Mouse (Mus musculus): ENCODE results near the gene Mpig6b. TPM values are rescaled to one million over a fixed set of nuclear protein-coding genes. Genes with fewer than 3 reads are reported as not detected.

Mpig6b gene
- polyA plus RNA-seq, 1 experiment: 0.26 TPM

DNA sequence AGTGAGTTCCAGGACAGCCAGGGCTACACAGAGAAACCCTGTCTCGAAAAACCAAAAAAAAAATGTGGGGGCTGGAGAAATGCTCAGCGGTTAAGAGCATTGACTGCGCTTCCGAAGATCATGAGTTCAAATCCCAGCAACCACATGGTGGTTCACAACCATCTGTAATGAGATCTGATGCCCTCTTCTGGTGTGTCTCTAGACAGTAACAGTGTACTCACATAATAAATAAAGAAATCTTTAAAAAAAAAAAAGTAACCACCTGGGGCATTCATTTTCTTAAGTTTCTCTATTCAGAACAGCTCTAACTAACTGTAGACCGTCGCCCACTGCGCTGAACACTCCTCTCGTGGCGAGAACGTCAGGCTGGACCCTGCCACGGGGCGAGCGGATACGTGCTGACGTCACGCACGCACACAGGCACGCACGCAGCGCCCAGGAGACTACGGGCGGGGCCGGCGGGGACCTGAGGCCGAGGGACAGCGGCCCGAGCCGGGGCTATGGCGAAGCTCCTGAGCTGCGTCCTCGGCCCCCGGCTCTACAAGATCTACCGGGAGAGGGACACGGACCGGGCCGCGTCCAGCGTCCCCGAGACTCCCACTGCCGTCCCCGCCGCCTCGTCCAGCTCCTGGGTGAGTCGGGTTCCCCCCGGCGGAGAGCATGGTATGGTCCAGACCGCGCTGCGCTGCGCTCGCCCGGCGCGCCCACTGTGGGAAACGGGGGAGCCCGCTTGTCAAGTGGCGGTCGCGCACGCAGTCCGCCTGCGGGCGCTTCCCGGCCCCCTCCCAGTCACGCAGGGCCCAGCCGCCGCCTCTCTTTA lies 23.1 kb upstream of the Mpig6b start, which contains the start of gene Abhd16a:
Gene Abhd16a, plus strand, starts transcription at position 439 of the 820 bp plus-strand sequence.
- no peak for DNase-seq (ENCODE audit: low read depth, low spot score)
- 3% methylated on average over 67 of the region's 67 CpGs for WGBS

DNA sequence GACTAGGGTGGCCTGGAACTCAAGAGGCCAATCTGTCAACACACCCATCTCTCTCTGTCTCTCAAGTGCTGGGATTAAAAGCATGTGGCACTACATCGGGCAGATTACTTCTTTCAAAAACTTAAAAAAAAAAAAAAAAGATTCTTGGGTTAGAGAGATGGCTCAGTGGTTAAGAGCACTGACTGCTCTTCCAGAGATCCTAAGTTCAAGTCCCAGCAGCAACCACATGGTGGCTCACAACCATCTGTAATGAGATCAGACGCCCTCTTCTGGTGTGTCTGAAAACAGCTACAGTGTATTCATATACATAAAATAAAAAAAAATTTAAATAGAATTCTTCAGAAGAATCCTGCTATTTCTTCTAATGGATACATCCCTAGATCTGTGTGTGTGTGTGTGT lies 22.2 kb upstream of the Mpig6b start:
- no peak for DNase-seq (ENCODE audit: low read depth, low spot score)
- WGBS: 40% methylated on average over 2 of the region's 2 CpGs

DNA sequence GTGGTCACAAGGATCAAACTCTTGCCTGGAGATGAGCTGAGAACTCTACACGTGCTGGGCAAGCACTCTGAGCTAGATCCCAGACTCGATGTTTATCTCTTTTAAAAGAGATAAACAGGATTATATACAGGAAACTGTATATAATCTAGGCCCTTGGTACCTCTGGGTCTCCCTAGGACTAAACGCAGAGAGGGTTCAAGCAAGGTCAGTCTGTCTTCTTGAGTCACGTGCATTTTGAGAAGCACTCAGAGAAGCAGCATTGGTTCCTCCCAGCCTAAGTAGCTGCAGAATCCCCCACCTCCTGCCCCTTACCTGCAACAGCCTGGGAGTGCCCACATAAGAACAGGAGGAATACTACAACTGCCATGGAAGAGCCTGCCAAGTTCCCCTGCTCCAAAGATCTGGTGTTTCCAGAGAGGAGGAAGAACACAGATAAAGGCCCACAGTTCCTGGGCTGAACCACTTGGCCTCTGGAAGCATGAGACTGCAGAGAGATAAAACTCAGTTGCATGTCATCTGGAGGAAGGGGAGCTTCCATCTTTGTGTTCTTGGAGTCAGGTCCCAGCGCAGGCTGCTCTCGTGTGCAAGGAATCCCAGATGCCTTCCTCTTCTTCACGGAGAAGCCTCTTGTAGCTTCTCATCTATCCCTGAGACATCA lies 19.4 kb upstream of the Mpig6b start, which contains the start of gene Ly6g6f:
Gene Ly6g6f, minus strand, starts transcription at position 403 of the 658 bp plus-strand sequence.
- 64% methylated on average over 7 of the region's 7 CpGs for WGBS
- no peak for DNase-seq (ENCODE audit: low read depth, low spot score)

DNA sequence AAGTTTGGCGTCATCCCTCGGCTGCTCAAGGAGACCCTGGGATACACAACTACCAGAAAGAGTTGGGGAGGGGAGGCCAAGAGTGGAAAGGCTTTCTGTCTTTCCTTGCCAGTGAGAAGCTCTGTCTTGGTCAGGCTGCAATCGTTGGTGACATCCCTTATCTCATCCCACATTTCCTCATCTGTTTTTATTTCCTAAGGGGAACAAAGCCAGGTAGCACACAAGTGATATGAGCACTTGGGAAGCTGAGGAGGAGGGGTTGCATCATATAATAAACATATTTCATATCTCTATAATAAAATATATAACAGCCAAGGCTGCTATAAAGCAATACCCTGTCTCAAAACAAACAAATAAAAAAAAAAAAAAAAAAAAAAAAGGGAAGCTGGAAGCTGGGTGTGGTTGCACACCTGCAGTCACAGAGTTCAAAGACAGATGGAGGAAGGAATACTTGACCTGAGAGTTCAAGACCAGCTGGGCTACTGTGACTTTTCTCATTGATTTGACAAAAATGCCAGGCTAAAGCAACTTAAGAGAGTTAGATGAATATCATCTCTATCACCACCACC lies 18.0 kb upstream of the Mpig6b start:
- 26% methylated on average over 3 of the region's 3 CpGs for WGBS
- DNase-seq (ENCODE audit: low read depth, low spot score): no peak

DNA sequence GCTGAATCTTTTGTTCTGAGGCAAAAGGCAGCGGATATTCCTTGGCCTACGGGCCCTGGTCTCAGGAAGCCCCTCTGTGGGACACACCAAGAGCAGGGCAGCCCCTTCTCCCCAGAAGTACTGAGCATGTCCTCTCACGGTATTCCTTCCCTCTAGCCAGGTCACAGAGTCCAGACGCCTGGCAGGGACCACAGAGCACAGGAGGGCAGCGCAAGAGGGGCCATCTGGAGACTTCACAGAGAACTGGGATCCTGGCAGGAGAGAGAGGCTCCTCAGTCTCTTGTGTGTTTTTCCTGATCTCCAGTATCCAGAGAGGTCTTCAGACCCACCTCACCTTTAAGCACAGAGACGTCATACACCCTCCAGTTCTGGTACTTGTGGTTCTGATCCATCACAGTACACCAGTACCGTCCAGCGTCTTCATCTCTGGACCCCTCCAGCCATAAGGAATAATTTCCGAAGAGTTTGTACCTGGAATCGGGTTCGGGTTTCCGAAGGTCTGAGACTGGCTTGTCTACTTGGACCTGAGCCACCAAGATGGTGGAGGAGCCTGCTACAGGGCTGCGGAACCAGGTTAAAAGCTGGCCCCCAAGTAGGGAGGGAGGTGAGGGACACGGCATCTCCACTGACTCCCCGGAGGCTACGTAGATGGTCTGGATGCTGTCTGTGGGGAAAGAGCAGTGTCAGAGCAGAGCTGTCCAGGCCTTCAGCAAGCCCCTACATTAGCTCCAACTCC lies 17.0 kb upstream of the Mpig6b start:
- DNase-seq (ENCODE audit: low read depth, low spot score): no peak
- 92% methylated on average over 16 of the region's 16 CpGs for WGBS

DNA sequence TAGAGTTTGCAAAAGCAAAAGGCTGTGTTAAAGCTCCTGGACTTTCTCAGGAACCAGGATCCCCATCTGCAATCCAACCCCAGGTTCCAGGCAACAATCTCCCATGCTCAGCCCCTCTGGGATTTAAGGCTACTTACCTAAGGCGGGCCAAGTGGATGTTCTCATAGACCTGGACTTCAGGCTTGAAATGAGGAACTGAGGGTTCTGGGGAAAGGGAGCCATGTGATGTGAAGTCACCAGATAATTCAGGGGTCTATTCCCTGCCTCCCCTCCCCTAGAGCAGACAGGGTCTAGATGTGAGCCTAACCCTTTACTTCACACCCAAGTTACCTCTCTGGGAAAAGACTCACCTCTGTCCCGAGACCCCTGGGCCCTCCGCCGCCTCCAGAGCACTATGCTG lies 14.7 kb upstream of the Mpig6b start:
- WGBS: 90% methylated on average over 4 of the region's 4 CpGs
- no peak for DNase-seq (ENCODE audit: low read depth, low spot score)

DNA sequence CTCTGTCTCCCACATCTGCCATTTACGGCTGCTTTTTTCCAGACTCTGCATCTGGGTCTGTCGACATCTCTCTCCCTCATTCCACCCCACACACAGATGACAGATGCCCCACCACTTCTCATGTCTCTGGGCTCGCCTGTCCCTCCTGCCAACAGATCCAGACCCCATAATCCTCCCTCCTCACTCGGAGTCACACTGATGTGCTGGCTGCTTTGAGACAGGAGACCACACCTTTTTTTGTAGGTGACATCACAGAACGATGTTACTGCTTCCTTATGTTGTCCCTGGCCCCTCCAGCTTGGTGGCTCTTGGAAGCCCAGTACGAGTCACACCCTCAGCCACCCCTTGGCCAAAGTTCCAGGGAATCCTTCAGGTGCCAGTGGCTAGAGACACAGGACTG lies 14.3 kb upstream of the Mpig6b start:
- WGBS: 20% methylated on average over 6 of the region's 6 CpGs
- no peak for DNase-seq (ENCODE audit: low read depth, low spot score)

DNA sequence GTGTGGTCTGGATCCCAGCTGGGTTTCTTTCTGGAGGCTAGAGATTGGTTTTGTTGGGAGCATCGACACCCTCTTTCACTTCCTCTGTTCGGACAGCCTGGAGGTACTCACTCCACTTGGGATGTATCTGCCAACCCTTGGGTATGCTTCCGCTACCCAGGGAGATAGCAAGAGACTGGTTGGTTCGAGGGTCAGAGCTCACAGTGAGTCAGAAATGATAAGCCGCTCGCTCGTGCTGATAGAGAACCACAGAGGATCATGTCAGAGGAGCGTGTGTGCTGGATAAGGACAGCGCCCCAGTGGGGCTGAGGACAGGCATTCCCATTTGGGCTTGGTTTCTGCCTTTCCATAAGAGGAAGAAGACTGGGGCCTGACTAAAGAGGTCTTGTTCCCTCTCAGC lies 13.8 kb upstream of the Mpig6b start:
- no peak for DNase-seq (ENCODE audit: low read depth, low spot score)
- WGBS: 18% methylated on average over 9 of the region's 9 CpGs

DNA sequence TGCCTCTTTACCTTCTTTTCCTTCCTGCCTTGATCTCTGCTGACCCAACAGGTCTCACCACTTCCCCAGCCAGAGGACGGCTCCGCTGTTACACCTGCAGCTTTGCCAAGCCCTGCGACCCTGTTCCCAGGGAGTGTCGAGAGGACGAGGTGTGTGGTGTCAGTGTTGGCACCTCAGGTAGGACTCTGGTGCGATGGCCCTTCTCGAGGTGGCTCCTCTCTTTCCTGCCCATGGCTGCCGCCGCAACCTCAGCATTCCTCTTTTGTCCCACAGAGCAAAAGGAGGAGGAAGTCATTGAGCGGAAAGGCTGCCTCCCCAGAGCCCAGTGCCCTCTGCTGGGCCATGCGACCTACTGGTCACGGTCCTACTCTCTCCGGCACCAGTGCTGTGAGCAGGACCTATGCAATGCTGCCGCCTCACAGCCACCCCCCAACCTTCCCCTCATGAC lies 11.8 kb upstream of the Mpig6b start, which contains the start of gene Ly6g6d:
Gene Ly6g6d, minus strand, starts transcription at position 280 of the 448 bp plus-strand sequence.
- 3% methylated on average over 14 of the region's 14 CpGs for WGBS
- no peak for DNase-seq (ENCODE audit: low read depth, low spot score)

DNA sequence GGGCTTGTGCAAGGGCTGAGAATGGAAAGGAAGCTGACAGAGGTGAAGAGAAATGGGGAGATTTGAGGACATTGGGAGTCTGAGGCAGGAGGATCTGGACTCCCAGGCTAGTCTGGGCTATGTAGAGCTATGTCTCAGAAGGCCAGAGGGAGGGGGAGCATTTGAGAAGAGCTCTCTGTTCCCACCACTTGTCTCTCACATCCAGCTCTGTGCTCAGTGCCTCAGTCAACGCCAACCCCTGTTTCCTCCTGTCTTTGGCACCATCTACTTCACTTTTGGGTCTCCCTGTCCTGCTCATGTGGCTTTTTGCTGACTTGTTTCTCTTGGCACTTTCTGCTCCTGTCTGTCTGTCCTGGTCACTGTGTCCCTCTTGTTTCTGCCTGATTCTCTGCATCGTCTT lies 11.3 kb upstream of the Mpig6b start:
- 9% methylated on average over 2 of the region's 2 CpGs for WGBS
- no peak for DNase-seq (ENCODE audit: low read depth, low spot score)

DNA sequence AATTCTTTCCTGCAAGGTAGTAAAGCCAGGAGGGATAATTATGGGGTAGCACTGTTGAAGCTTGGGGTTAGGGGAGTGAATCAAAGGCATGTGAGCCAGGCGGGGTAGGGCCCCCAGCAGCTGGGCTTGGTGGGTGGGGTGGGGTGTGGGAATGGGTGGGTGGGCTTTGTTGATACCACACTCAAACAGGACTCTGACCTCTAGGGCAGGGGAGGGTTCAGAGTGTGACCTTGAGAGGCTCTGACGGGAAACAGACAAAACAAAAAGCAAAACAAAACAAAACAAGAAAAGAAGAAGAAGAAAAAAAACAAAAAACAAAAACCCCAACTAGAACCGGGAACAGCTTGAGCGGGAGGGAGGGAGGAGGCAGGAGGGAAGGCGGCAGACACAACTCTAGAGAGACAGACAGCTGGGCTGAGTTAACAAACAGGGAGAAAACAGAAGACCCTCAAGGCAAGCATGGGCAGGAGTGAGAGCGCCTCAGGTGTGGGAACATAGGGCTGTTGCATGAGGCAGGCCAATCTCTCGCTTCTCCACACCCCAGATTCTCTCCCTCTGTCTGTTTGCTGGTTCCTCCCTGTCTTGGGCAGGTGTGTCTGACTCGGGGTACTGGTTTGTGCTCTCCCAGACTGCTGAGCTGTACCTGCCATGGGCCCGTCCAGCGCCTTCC lies 10.7 kb upstream of the Mpig6b start, which contains the start of gene Ly6g6e:
Gene Ly6g6e, plus strand, starts transcription at position 396 of the 670 bp plus-strand sequence.
- no peak for DNase-seq (ENCODE audit: low read depth, low spot score)
- 23% methylated on average over 10 of the region's 10 CpGs for WGBS

DNA sequence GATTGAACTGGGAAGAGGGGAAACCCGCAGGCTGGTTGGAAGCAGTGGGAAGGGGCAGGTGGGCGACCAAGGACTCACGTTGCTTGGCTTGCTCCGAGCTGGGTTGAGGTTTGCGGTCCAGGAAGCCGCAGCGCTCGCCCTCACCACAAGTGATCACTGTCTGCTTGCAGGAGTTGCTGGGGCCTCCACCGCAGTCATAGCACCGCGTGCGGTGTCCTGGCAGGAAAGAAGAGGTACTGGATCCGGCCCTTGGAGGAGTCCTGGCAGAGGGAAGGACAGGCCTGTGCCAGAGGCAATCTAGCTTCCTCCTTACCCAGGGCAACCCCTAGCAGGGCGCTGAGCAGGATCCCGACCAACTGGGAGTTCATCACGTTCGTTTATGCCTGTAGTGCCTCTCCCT lies 8.1 kb upstream of the Mpig6b start:
- WGBS: 43% methylated on average over 17 of the region's 17 CpGs
- DNase-seq (ENCODE audit: low read depth, low spot score): no peak

DNA sequence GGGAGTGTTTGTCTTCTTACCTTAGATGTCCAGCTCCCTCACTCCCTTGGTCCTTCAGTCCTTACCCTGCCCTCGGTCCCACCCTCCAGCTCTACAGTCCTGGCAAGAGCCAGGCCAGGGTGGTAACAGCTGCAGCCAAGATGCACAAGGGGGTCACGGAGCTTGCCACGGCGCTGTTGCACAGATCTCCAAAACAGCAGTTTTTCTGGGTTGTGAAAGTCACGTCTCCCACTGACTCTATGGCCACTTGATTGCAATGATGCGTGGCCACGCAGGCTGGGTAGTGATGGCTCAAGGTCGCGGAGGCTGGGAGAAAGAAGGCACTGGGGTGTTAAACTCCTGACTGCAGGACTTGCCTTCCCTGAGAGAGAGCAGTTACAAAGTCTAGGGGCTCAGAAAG lies 5.5 kb upstream of the Mpig6b start:
- DNase-seq (ENCODE audit: low read depth, low spot score): no peak
- WGBS: 69% methylated on average over 9 of the region's 9 CpGs

DNA sequence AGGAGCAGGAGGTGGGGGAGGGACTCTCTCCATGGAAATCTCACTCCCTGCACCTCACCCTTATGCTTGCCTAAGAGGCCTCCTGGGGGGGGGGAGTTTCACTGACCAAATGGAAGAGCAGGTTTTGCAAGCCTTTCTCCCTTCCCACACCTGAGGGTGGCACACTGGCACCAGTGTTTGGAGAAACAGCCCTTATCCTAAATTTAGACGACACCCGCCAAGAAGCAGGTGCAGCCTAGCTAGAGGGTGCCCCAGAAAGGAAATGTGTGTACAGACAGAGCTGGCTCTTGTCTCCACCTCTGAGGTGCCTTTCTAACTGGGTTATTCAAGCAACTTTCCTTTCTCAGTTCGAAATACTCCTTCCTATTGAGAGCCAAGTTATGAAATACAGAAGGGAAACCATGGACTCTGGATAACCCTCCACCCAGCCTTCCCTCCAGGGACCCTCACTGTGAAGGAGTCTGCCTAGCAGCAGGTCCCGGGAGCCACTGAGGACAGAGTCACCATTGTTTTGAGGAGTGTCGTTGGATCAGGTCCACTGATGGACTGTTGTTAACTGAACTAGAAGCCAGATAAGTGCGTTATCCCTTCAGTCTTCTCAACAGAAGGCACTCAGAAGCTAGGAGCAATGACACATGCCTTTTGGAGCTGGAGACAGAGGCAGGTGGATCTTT lies 4.7 kb upstream of the Mpig6b start:
- WGBS: 16% methylated on average over 6 of the region's 6 CpGs
- no peak for DNase-seq (ENCODE audit: low read depth, low spot score)

DNA sequence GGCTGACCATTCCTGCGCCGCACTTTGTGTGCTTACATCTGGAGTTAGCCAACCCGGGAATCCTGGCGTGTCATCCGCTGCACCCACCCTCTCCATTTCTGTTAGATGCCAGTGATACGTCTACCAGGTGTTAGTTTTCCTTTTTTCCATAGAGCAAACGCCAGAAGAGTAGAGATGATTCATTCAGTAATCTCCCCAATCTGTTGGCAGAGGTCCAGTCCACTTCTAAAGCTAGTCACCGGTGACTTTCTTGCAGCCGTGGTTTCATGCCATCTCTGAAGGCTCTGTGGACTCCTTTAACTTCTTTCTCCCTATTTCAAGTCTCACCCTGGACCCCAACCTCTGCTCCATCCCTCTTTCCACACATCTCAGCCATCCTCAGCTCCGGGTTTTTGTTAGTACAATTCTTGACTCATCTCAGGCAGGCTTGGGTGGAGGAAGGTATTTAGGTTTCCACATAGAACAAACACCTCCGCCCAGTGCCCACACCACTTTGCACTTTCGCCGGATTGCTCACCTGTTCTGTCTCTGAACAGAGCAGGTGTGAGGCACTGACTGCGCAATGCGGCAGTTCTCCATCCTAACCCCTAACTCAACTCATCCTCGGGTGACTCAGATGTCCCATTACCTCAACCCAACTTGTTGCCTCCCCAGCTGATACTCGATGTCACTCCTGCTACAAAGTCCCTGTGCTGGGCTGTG lies 2.4 kb upstream of the Mpig6b start:
- DNase-seq (ENCODE audit: low read depth, low spot score): no peak
- 30% methylated on average over 17 of the region's 17 CpGs for WGBS

DNA sequence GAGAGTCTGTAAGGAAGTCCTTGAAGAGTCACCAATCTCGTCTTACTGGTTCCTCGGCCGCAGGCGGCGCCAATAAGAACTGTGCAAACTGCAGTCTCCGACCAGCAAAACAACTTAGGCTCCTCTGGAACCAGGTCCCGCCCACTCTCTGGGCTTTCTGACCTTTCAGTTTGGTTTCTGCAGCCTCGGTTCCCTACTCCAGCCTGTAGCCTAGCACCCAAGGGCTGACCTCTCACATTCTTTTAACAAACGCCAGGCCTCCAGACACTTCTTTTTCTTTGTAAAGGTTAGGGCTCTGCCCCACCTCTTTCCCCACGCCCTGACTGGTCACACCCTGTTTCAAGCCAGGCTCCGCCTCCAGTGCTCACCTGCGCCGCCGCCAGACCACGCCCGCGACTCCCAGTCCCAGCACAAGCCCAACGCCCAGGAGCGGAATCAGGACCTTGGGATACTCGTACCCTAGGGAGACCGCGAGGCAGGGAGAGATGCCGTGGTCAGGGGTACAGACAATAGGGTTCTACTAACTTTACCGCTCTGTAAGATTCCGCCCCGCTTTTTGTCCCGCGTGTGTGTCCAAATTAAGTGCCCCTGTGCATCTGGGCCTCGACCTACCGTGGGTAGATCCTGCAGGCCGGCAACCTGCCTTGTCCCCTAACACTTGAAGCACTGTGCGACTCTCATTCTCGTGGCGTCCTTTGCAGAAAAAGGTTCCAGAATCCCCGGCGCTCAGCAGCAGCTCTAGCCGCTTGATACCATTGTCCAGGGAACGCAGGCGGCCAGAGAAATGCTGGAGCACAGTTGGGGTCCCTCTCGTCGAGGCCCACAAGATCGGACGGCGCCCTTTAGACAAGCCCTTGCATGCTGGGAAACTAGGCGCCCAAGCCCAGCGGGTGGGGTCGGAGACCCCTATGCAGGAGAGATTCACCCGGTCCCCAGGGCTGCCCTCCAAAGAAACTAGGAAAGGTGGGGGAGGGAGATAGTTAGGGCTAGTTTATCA lies 735 bp downstream of the Mpig6b start, which contains the start of gene Ly6g6c:
Gene Ly6g6c, plus strand, starts transcription at position 438 of the 997 bp plus-strand sequence.
- no peak for DNase-seq (ENCODE audit: low read depth, low spot score)
- WGBS: 12% methylated on average over 48 of the region's 48 CpGs

DNA sequence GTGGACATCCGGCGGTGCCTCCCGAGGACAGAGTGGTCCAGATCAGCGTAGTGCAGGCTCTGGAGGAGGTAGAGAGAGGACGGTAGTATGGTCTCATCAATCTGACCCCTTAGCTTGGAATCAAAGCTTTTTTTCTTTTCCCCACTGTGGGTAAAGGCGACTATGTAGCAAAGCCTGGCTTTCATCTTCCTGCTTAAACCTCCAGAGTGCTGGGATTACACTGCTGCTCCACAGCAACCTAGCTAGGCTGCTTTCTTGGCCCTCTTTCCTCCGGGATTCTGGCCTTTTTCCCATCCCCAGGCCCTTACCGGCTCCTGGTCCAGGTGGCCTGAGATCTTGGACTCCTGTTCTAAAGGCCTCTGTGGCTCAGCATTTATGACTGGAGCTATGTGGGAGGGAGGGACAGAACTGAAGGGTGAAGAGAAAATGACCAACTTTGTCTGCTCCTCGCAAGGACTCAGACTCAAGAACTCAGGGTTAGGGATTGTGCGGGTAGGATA lies 1.6 kb downstream of the Mpig6b start:
- 33% methylated on average over 10 of the region's 10 CpGs for WGBS
- DNase-seq (ENCODE audit: low read depth, low spot score): no peak
